Mouse (Mus musculus) lung, adult 18-20 months (tissue): ENCODE data around the gene Klf16.

Experiments used
- DNase-seq, 2 experiments: peaks; one replicate each; pipeline ENCODE4 v3.0.0; 2022; ENCODE audit warnings: mixed read lengths in 2 of 2

The Klf16 gene

GRCm38 (mm10) chr10:80577195-80578130 is at the start of gene Klf16:
TSS of gene Klf16 (minus strand) at chr10:80577321.
- peak; percentile 98 to 99 for DNase-seq

- no peak for DNase-seq
Measured at GRCm38 (mm10) chr10:80625764-80626163, 48.6 kb upstream of the Klf16 start.

DNA sequence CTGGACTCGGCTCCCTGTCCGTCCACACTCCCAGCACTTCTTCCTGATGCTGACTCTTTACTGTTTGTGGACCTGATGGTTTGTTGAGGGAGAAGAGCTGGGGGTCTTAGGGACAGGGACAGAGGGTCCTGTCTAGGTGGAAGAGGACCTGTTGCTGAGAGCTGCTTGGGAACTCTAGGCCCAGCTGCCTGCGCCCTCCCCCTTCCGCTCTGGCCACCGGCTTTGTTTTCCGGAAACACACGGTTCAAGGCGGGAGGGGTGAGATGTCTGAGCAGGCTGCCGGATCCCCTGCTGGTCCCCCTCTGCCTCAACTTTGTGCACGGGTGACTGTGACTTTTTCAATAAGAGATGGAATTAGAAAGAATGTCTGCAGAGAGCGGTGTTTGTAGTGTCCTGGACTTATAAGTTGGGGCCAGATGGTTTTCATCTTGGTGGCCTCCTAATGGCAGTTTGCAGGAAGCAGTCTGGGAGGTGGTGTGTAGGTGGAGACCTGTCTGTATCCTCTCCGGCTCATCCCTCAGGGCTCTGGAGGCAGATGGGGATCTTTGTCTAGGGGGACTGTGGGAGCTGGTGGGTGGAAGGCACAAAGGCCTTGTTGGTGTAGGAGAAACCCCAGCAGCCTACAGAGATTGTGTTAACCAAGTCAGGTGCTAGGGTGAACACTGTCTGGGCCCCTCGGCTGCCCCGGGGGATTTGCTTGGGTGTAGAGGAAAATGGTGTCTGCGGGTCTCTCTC is 46.5 kb upstream of the Klf16 start:
- peak; percentile 73 to 75 for DNase-seq

DNA sequence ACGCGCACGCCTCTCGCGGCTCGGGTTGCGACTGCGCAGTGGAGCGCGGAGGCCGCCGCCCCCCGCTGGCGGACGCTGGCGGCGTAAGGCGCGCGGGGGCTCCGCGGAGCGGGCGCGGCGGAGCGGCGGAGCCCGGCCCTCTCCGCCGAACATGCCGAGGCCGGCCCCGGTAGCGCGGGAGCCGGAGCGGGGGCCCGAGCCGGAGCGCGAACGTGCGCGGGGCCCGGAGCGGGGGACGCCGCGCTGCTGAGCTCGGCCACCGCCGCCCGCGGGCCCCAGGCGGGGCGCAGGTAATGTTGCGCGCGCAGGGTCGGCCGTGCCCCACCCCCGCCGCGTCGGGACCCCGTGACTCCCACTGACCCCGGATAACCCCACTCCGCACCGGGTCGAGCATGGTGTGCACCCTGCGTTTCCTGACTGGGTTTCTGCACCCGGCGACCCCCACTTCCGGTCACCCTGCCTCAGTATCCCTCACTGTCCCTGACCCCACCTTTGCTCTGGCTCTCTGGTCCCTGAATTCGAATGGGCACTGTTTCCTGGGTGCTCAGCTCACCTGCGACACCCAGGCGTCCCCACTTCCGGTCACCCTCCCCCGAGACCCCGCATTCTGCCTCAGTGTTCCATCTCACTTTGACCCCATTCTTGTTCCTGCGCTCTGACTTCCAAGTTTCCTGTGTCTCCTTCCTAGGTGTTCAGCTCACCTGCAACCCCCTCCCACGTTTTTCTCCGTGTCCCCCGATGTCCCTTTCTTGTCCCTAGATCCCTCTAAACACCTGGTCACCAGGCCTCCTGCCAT is 45.7 kb upstream of the Klf16 start, which contains the start of gene Csnk1g2:
TSS of gene Csnk1g2 (plus strand) at position 178 of the 796 bp plus-strand sequence.
- peak; percentile 46 to 49 for DNase-seq

DNA sequence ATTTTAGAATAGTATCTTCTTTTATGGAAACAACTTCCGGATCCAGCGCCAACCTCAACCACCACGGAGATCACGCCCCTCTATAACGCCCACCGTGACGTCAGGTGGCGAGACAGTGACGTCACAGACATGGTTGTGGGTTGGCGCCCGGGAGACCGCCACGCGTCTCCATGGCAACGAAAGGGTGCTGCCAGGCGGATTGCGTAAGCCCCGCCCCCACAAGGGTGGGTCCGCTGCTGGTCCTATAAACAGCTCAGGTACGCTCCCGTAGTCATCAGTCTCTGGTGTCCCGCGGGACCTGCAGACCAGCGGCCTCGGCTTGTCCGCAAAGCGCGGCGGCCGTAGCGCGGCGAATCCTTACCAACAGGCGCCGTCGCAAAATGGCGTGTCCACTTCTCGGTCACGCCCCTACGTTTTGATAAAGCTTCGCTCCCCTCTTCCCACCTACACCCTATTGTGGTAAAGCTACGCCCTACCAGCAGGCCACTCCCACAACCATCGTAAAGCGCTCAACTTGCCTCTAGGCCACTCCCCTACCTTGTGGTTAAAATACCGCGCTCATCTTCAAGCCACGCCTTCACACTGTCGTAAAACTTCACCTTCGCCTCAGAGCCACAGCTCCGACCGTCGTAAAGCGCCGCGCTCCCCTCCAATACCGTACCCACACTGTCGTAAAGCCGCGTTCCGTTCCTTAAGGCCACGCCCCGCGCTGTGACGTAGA is 45.0 kb upstream of the Klf16 start:
- DNase-seq, result peak; percentile 99

DNA sequence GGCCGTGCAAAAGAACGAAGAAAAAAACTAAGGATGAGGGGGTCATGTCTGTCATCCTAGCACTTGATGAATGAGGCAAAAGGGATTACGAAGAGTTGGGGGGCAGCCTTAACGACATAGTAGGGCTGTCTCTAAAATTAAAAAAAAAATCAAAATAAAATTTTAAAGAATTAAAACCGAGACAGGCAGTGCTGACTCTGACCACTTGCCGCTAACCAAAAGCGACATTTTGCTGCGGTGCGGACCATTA is 44.5 kb upstream of the Klf16 start:
- DNase-seq, result no peak

DNA sequence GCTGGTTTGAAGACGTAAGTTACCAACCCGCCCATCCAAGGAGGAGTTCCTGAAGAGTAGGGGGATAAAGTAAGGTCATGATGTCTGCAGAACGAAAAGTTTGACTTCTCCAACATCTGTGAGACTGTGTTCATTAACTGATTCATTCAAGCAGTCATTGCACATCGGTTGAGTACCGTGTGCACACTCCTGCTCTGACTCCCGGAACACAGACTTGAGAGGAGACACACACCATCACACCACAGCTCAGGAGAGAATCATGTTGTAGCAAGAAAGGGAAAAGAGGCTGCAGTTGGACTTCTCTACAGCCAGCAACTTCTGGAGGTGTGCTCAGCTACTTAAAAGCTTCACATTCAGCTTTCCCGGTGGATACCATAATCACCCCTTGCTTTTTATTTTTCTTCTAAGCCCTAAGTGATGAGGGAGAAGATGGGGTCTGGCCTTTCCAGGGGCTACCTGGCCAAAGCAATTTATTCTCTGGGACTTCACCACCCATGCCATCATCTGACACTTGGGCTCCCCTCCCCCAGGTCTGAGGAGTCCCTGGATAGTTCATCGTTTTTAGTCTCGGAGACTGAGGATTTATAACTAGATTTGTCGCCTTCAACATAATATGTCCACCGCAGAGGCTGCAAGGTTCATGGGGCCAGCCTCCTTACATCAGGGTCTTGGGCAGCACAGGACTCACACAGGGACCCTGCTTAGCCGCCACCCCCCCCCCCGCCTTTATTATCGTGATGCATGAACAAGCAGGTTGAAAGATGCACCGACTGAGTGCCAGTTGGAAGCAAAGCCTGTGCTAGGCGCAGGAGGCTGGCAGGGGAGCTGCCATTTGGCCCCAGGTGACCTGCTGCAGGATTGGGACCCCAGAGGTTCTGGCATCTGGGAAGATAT is 43.9 kb upstream of the Klf16 start:
- DNase-seq, result no peak

GRCm38 (mm10) chr10:80620365-80620764 is 43.2 kb upstream of the Klf16 start:
- no peak for DNase-seq

GRCm38 (mm10) chr10:80619465-80620244 is 42.5 kb upstream of the Klf16 start:
- DNase-seq, result peak in 1 of 2 experiments; percentile 63

DNA sequence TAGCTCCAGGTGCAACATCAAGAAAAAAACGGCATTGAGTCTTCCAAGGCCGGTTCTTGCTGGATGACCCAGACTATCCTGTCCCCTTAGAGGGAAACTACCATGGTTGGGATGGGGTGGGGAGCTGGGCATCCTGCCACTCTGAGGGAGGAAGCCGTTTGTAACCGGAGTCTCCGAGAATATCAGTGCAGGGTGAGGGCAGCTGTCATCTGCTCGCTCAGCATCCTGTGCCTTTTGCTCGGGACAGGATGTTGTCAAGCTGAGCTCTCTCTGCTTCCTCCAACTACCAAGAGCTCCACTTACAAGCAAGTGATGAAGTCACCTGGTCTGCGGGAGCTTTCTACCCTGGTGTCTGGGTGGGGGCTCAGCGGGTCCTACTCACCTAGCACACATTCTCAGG is 41.1 kb upstream of the Klf16 start:
- DNase-seq, result peak; percentile 55 to 59

DNA sequence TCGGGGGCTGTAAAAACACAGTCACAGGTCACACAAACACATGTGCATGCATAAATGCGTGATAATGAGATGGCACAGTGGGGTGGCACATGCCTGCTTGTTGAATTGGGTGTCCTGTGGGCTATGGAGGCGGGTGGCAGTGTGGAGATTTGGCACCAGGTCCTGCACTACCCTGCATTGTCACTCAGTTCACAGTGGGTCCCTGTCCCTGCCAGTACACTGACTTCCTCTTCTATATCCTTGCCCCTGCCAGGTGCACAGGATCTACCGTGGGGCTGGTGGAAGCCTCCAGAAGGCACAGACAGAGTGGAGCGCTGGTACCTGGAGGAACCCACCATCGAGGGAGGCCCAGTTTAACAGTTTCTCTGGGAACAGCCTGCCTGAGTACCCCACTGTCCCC is 37.2 kb upstream of the Klf16 start:
- DNase-seq, result no peak

DNA sequence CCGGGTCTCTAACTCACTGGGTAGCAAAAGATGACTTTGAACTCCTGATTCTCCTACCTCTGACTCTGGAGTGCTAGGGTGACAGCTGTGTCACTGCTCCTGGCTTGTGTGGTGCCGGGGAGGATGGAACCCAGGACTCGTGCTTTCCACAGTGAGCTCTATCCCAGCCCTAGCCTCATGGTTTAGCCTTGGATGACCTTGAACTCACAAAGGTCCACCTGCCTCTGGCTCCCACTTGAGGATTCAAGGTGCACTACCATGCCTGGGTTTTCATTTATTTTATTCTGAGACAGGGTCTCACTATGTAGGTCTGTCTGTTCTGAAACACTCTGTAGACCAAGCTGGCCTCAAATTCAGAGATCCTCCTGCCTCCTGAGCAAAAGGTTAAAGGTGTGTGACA is 36.7 kb upstream of the Klf16 start:
- DNase-seq, result no peak

- DNase-seq, result no peak
Measured at GRCm38 (mm10) chr10:80611905-80612304, 34.8 kb upstream of the Klf16 start.

- DNase-seq, result peak; percentile 48
Measured at GRCm38 (mm10) chr10:80611024-80611423, 33.9 kb upstream of the Klf16 start.

DNA sequence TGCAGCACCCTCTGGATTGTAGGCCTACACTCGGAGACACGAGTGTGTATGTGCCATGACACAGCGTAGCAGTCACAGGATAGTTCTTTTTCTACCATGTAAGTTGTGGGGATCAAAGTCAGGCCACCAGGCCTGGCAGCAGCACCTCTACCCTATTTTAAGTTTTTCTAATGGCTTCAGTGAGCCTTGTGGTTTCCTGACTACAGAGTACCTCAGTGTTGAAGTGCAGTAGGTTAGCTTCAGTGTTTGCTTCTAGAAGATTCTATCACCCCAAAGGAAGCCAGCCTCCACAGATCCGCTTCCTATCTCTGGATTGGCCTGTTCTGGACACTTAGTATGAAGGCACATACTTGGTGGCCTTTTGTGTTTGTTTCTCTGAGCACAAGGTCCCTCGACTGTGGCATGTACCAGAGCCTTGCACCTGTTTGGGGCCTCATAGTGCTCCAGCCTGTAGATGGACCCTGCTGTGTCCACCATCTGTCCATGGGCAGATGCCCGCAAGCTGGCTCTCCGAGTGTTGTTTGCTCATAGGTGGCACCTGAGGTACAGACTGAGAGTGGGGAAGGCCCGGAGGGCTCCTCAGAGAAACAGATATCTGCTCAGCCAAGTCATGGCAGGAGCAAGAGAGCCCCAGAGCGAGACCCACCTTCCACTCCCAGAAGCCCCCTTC is 33.1 kb upstream of the Klf16 start:
- DNase-seq, result no peak

DNA sequence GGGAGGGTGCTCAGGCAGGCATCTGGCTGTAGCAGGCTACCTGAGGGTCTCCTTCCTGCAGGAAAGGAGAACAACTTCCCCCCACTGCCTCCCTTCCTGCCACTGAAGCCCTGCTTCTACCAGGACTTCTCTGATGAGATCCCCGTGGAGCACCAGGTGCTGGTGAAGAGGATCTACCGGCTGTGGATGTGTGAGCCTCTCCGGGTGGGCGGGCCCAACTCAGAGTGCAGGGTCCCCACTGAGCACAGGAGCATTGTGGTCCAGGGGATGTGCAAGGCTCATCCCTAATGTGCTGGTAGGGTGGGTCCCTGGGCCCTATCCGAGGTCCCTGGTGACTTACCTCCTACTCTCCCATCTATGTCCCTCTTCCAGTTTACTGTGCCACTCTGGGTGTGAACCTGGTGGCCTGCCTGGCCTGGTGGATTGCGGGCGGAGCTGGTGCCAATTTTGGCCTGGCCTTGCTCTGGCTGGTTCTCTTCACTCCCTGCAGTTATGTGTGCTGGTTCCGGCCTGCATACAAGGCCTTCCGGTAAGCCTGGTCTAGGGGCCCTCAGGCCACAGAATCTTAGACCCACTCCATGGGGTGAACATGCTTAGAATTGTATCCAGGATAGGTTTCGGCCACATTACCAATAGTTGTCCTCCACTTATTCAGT is 32.3 kb upstream of the Klf16 start:
- DNase-seq, result no peak

- no peak for DNase-seq
Measured at GRCm38 (mm10) chr10:80608435-80608834, 31.3 kb upstream of the Klf16 start.

DNA sequence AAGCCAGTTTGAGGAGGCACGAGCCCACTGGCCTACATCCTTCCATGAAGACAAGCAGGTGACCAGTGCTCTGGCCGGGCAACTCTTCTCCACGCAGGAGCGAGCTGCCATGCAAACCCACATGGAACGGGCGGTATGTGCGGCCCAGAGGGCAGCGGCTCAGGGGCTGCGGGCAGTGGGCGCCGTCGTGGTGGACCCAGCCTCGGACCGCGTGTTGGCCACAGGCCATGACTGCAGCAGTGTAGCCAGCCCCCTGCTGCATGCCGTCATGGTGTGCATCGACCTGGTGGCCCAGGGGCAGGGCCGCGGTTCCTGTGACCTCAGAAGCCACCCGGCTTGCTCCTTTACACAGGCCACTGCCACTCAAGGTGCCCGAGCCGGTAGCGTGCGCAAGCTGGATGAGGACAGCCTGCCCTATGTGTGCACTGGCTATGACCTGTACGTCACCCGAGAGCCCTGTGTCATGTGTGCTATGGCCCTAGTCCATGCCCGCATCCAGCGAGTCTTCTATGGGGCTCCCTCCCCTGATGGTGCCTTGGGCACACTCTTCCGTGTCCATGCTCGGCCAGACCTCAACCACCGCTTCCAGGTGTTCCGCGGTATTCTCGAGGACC is 29.7 kb upstream of the Klf16 start:
- DNase-seq, result no peak

DNA sequence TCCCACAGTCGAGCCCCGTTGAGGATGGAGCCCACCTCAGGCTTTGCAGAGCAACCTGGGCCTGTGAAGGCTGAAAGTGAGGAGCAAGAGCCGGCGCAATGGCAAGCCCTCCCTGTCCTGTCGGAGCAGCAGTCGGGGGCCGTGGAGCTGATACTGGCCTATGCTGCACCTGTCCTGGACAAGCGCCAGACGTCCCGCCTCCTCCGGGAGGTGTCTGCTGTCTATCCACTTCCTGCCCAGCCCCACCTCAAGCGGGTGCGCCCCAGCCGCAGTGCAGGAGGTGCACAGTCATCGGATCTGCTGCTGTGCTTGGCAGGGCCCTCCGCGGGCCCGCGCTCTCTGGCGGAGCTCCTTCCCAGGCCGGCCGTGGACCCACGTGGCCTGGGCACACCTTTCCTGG is 29.2 kb upstream of the Klf16 start:
- DNase-seq, result no peak
